Mouse (Mus musculus): ENCODE data around the gene Ccdc14. TPM values are rescaled to one million over a fixed set of nuclear protein-coding genes. Genes with fewer than 3 reads are reported as not detected.
A peak's percentile ranks its signal among the peaks of the same experiment; 100 is the strongest.

Ccdc14 gene
- polyA plus RNA-seq, 1 experiment = 32.0 TPM

DNA sequence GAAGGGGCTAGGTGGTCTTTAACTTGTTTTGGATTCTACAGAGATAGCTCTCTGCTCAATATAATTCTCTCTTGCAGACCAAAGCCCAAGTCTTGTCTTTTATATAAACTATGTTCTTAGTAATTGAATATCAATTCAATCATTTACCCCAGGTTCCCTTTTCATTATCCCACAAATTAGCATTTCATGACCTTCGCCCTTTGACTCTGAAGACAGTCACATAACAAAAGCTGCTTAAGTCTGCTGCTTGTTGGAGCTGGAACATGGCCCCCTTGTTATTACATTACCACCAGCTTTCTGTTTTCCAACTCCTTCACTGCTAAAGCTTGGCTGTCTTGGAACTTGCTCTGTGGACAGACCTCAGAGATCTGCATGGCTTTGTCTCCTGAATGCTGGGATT lies 39.0 kb downstream of the Ccdc14 start:
- Histone ChIP-seq H3K4me3 (ENCODE audit: low read depth, low read length) (no peak overlapping the region), H3K9ac (ENCODE audit: low read depth, poor library complexity, severe bottlenecking) (no peak overlapping the region), H3K9me3 (replicated peaks; ENCODE audit: control insufficient read depth, insufficient read depth, low read length, poor library complexity, severe bottlenecking) (no peaks in the 10 kb centered on the region), H3K4me1 (ENCODE audit: control insufficient read depth, insufficient read depth, low read length) (no peaks in the 10 kb centered on the region), H3K36me3 (ENCODE audit: control insufficient read depth, insufficient read depth, low read length, poor library complexity, severe bottlenecking) (peaks cover 2% of the 10 kb centered on the region; the same call in 1 of the 2 replicates), H3K27ac (ENCODE audit: insufficient read depth, low read length) (peak overlapping the region; percentile 33; the same call in 1 of the 2 replicates), H3K27me3 (ENCODE audit: control insufficient read depth, insufficient read depth, low read length, poor library complexity, severe bottlenecking) (no peaks in the 10 kb centered on the region)
- no peak for TF ChIP-seq POLR2A (IDR thresholded peaks at IDR 0.05; ENCODE audit: insufficient read depth, low read length)
- TF ChIP-seq EP300 (IDR thresholded peaks at IDR 0.05; ENCODE audit: insufficient read depth, low read depth, low read length) = no peak
- TF ChIP-seq CTCF (IDR thresholded peaks at IDR 0.05; ENCODE audit: low read depth, low read length) = no peak

DNA sequence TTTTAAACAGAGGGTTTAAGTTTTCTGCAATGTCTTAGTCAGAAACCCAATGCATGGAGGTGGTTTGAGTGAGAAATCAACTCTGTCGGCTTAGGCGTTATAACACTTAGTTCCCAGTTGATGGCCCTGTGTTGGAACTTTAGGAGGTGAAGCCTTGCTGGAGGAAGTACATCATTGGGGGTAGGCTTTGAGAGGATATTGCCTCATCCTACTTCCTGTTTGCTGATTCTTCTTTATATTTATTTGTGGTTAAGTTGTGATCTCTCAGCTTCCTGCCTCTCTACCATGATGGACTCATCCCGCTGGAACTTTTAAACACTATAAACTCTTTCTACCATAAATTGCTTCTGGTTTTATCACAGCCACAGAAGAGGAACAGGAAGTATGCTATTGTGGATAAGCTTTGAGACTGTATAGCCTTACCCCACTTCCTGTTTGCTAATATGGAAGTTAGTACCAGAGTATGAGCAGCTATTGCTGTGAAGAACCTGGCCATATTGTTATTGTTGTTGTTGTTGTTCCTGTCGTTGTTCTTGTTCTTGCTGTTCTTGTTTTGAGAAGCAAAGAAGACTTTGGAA lies 48.3 kb downstream of the Ccdc14 start:
- H3K27ac ChIP-seq (ENCODE audit: insufficient read depth, low read length) = no peak overlapping the region
- TF ChIP-seq EP300 (IDR thresholded peaks at IDR 0.05; ENCODE audit: insufficient read depth, low read depth, low read length) = no peak
- no peak for TF ChIP-seq POLR2A (IDR thresholded peaks at IDR 0.05; ENCODE audit: insufficient read depth, low read length)
- no peak overlapping the region for H3K9ac ChIP-seq (ENCODE audit: low read depth, poor library complexity, severe bottlenecking)
- no peaks in the 10 kb centered on the region for H3K4me1 ChIP-seq (ENCODE audit: control insufficient read depth, insufficient read depth, low read length)
- no peaks in the 10 kb centered on the region for H3K36me3 ChIP-seq (ENCODE audit: control insufficient read depth, insufficient read depth, low read length, poor library complexity, severe bottlenecking)
- H3K4me3 ChIP-seq (ENCODE audit: low read depth, low read length) = no peak overlapping the region
- H3K9me3 ChIP-seq (replicated peaks; ENCODE audit: control insufficient read depth, insufficient read depth, low read length, poor library complexity, severe bottlenecking) = no peaks in the 10 kb centered on the region
- no peaks in the 10 kb centered on the region for H3K27me3 ChIP-seq (ENCODE audit: control insufficient read depth, insufficient read depth, low read length, poor library complexity, severe bottlenecking)

- Histone ChIP-seq H3K27me3 (ENCODE audit: control insufficient read depth, insufficient read depth, low read length, poor library complexity, severe bottlenecking) (peaks cover 4% of the 10 kb centered on the region; the same call in 1 of the 2 replicates), H3K27ac (ENCODE audit: insufficient read depth, low read length) (no peak overlapping the region), H3K4me1 (ENCODE audit: control insufficient read depth, insufficient read depth, low read length) (no peaks in the 10 kb centered on the region), H3K36me3 (ENCODE audit: control insufficient read depth, insufficient read depth, low read length, poor library complexity, severe bottlenecking) (no peaks in the 10 kb centered on the region), H3K9me3 (replicated peaks; ENCODE audit: control insufficient read depth, insufficient read depth, low read length, poor library complexity, severe bottlenecking) (no peaks in the 10 kb centered on the region), H3K9ac (ENCODE audit: low read depth, poor library complexity, severe bottlenecking) (no peak overlapping the region), H3K4me3 (ENCODE audit: low read depth, low read length) (no peak overlapping the region)
- TF ChIP-seq CTCF (IDR thresholded peaks at IDR 0.05; ENCODE audit: low read depth, low read length) = peak; percentile 52
- no peak for TF ChIP-seq POLR2A (IDR thresholded peaks at IDR 0.05; ENCODE audit: insufficient read depth, low read length)
These were observed 52.5 kb downstream of the Ccdc14 start for GRCm38 (mm10) chr16:34742930-34743329.

DNA sequence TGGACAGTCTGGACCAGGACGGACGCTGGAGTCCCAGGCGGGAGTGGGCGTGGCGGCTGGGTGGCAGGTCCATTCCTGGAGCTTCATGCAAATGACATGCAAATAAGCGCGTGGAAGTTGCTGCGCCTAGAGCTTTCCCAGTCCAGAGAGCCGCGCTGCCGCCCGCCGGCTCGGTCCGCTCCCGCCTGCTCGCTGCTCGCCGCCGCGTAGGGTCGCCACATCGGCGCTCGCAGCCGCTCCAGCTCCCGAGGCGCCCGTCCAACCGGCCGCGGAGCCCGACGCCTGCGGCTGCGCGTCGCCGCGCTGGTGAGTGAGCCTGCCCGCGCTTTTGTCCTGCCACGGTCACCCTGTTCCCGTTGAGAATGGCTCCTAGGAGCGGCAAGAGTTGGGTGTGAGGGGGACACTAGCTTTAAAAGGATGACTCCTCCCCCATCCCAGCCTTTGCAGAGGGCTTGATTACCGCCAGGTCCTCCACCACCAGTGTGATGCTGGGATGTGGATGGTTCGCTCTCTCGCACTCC lies 54.7 kb downstream of the Ccdc14 start, which contains the start of gene Mylk:
TSS of gene Mylk (plus strand) at position 146 of the 521 bp plus-strand sequence.
- H3K27me3 ChIP-seq (ENCODE audit: control insufficient read depth, insufficient read depth, low read length, poor library complexity, severe bottlenecking) = peaks cover 4% of the 10 kb centered on the region; the same call in 1 of the 2 replicates
- TF ChIP-seq CTCF (IDR thresholded peaks at IDR 0.05; ENCODE audit: low read depth, low read length) (no peak), POLR2A (IDR thresholded peaks at IDR 0.05; ENCODE audit: insufficient read depth, low read length) (no peak), EP300 (IDR thresholded peaks at IDR 0.05; ENCODE audit: insufficient read depth, low read depth, low read length) (no peak)
- H3K4me3 ChIP-seq (ENCODE audit: low read depth, low read length) = peak within 1 kb of the TSS; percentile 68
- H3K36me3 ChIP-seq (ENCODE audit: control insufficient read depth, insufficient read depth, low read length, poor library complexity, severe bottlenecking) = no peaks in the 10 kb centered on the region
- H3K4me1 ChIP-seq (ENCODE audit: control insufficient read depth, insufficient read depth, low read length) = peaks cover 2% of the 10 kb centered on the region
- H3K9ac ChIP-seq (ENCODE audit: low read depth, poor library complexity, severe bottlenecking) = peak within 1 kb of the TSS; percentile 37
- no peaks in the 10 kb centered on the region for H3K9me3 ChIP-seq (replicated peaks; ENCODE audit: control insufficient read depth, insufficient read depth, low read length, poor library complexity, severe bottlenecking)
- no peak within 1 kb of the TSS for H3K27ac ChIP-seq (ENCODE audit: insufficient read depth, low read length)

GRCm38 (mm10) chr16:34748081-34748720 lies 57.8 kb downstream of the Ccdc14 start:
- Histone ChIP-seq H3K27me3 (ENCODE audit: control insufficient read depth, insufficient read depth, low read length, poor library complexity, severe bottlenecking) (peaks cover 4% of the 10 kb centered on the region; the same call in 1 of the 2 replicates), H3K9me3 (replicated peaks; ENCODE audit: control insufficient read depth, insufficient read depth, low read length, poor library complexity, severe bottlenecking) (no peaks in the 10 kb centered on the region), H3K4me1 (ENCODE audit: control insufficient read depth, insufficient read depth, low read length) (peaks cover 2% of the 10 kb centered on the region), H3K36me3 (ENCODE audit: control insufficient read depth, insufficient read depth, low read length, poor library complexity, severe bottlenecking) (no peaks in the 10 kb centered on the region), H3K9ac (ENCODE audit: low read depth, poor library complexity, severe bottlenecking) (no peak overlapping the region), H3K4me3 (ENCODE audit: low read depth, low read length) (no peak overlapping the region), H3K27ac (ENCODE audit: insufficient read depth, low read length) (no peak overlapping the region)
- TF ChIP-seq CTCF (IDR thresholded peaks at IDR 0.05; ENCODE audit: low read depth, low read length) = no peak
- TF ChIP-seq POLR2A (IDR thresholded peaks at IDR 0.05; ENCODE audit: insufficient read depth, low read length) = no peak
- TF ChIP-seq EP300 (IDR thresholded peaks at IDR 0.05; ENCODE audit: insufficient read depth, low read depth, low read length) = no peak

- Histone ChIP-seq H3K27ac (ENCODE audit: insufficient read depth, low read length) (no peak overlapping the region), H3K4me1 (ENCODE audit: control insufficient read depth, insufficient read depth, low read length) (peaks cover 2% of the 10 kb centered on the region), H3K9me3 (replicated peaks; ENCODE audit: control insufficient read depth, insufficient read depth, low read length, poor library complexity, severe bottlenecking) (no peaks in the 10 kb centered on the region), H3K4me3 (ENCODE audit: low read depth, low read length) (no peak overlapping the region), H3K36me3 (ENCODE audit: control insufficient read depth, insufficient read depth, low read length, poor library complexity, severe bottlenecking) (no peaks in the 10 kb centered on the region), H3K27me3 (ENCODE audit: control insufficient read depth, insufficient read depth, low read length, poor library complexity, severe bottlenecking) (peaks cover 2% of the 10 kb centered on the region; the same call in 1 of the 2 replicates), H3K9ac (ENCODE audit: low read depth, poor library complexity, severe bottlenecking) (no peak overlapping the region)
- TF ChIP-seq POLR2A (IDR thresholded peaks at IDR 0.05; ENCODE audit: insufficient read depth, low read length) = no peak
- TF ChIP-seq EP300 (IDR thresholded peaks at IDR 0.05; ENCODE audit: insufficient read depth, low read depth, low read length) = no peak
- TF ChIP-seq CTCF (IDR thresholded peaks at IDR 0.05; ENCODE audit: low read depth, low read length) = no peak
These were observed 59.1 kb downstream of the Ccdc14 start for GRCm38 (mm10) chr16:34749536-34749935.
